Mouse (Mus musculus) gastrocnemius, adult 18-20 months (tissue): ENCODE data around the gene Ghsr. TPM values are rescaled to one million over a fixed set of nuclear protein-coding genes. Genes with fewer than 3 reads are reported as not detected.
A peak's percentile ranks its signal among the peaks of the same experiment; 100 is the strongest.
"Not testable (repeated sequence)": the region's sequence is repeated elsewhere in the genome, so short reads cannot be mapped to it uniquely, and the experiment has no call there.

Experiments
- DNase-seq: peaks from one replicate; pipeline ENCODE4 v3.0.0; 2021; ENCODE audit warnings: low spot score
- long read RNA-seq, 2 experiments: library from polyadenylated mRNA; stranded (forward); transcript quantifications; one replicate each; pipeline ENCODE4 v2.0.0; 2021
- total RNA-seq, 2 experiments: library from RNA; stranded (reverse); gene quantifications; 2 replicates each; pipeline ENCODE4 v1.2.3; 2021

Ghsr gene
- total RNA-seq = not detected
- long read RNA-seq, experiment 1 = 0 reads
- long read RNA-seq, experiment 2 = 0 reads

DNA sequence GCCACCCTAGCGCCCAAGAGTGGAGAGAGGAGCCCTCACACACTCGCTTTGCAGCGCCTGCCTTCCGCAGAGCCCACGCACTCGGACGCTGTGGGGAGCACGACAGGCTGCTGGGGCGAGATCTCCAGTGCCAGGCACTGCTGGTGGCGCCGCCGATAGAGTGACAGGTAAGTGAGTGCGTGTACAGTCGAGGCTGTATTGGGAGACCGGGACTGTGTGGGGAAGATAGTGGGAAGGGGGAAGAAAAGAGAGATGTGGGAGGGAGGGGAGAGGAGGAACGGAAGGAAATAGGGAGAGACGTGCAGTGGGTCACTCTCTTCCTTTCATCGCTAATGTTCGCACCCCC, at the start of gene Ghsr:
TSS of gene Ghsr (plus strand) at position 76 of the 346 bp plus-strand sequence.
- no peak for DNase-seq

DNA sequence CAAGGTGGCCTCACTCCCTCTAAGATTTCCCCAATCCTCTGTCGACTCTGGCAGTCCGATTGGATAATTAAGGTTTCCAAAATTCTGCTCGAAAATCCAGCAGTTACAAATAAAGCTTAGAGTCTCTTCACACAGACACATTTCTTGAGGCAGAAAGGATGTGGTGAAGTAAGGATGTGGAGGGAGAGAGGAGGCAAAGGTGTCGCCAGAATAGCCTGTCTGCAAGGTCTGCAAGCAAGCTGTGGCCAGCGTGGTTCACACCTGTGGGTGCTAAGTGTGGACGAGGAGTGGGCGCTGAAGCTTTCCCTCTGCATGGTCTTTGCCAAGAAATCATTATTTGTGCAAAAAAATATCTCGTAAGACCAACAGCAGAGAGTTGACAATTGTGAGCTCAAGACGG, 48.6 kb upstream of the Ghsr start:
- DNase-seq = no peak

DNA sequence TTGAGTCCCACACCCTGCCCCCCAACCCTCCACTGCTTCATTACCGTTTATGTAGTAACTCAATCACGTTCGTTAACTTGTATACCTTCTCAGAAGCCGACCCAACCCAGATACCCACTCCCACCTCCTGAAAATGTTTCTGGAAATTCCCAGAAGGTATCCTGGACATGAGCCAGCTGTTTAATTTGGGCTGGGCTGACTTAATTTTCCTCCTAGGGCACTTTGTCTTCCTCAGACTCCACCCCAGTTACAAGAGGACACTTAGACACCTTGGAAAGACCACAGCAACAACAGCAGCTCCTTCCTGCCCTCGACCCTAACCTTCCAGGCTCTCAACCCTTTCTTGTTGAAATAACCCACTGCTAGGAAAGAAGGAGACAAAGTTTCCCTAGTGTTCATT, 47.6 kb upstream of the Ghsr start:
- no peak for DNase-seq

DNA sequence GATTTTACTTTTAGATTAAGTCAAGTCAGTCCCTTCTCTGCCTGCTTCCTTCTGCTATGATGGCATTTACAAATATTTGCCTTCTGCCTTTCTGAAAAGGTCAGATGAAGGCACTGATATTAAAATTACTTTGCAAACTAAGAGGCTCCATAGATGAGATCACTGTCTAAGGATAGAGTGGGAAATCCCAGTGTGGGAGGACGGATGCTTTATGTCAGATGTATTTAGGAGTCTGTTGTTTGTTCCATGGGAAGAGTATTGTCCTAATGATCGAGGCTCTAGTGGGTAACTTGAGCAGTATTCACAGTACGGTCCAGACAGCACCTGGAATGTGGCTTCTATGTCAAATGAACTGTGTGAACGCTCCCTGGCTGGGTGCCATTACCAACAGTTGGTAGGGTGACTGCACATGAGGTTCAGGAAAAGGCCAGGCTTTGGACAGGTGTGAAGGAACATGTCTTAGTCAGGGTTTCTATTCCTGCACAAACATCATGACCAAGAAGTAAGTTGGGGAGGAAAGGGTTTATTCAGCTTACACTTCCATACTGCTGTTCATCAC, 44.4 kb upstream of the Ghsr start:
- DNase-seq = no peak

DNA sequence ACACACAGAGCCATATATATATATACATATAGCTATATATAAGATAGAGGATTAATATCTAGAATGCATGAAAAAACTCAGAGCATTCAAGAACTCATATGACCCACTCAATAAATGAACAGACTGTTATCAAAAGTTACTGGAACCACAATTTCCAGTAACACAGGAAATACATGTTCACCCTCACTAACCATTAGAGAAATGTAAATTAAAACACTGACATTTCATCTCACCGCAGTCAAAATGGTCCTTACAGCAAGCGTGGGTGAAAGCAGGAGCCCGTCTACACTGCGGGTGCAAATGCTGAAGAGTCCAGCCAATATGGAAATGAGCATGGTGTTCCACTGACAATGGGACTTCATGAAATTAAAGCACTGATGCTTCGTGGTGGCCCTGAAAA, 40.4 kb upstream of the Ghsr start:
- DNase-seq = no peak

DNA sequence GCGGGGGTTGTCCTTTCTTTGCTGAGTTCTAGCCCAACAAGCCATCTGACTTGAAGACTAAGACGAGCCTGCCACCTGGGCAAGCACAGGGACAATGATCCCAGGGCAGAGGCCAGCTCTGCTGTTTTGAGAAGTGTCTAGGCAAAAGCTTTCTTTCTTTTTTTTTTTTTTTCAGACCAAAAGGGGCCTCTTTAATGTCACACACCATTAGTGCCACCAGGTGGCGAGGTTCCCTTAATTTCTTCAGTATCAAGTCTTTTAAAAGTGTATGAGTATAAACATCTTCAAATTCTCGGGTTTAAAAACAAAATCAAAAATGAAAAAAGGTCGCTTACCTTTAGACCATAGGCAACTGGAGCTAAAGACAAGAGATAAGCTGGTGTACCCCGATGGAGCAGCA, 32.7 kb upstream of the Ghsr start:
- DNase-seq = peak; percentile 30

DNA sequence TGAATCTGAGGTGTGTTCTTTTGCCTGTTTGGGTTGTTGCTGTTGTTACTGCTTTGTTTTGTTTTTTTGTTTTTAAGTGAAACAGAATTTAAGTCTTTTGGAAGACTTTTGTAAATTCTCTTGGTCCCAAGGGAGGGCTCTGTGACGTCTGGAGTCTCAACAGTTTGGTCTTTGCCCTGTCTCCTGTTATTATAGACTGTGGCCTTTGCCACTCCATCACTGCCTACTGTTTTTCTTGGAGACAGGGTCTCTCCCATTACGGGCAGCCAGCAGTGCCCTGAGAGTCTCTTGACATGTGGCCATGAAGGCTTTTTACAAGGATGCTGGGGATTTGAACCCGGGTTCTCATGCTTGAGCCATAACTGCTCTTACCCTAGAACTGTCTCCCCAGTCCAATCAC, 32.3 kb upstream of the Ghsr start:
- DNase-seq = no peak

DNA sequence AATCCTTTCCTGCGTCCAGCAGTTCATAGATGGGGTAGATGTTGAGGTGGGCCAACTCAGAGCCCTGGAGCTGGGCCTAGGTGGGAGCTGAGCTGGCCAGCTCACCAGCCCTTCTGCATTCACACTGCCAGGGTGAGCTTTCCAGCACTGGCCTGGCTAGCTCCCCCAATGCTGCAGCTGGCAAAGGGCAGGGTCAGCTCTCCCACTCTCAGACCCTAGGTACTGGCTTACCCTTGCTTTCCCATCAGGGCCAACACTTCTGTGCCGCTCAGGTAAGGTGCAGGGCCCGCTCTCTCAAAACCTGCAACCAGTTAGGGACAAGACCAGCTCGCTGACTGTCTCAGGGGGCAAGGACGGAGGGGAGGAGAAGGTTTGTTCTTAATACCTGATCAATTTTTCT, 30.4 kb upstream of the Ghsr start:
- no peak for DNase-seq

DNA sequence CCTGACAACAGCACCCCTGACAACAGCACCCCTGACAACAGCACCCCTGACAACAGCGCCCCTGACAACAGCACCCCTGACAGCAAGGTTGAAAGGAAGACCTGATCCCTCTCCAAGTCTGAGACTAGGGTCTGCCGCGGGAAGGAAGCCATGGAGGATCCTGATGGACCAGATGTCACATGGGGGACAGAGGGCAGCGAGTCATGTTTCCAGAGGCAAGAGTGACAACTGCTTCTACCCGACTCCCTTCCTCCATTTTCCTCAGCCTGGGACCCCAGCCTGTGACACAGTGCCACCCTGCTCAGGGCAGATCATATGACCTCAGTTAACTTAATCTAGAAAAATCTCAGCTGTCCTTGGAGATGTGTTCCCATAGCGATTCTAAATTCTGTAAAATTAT, 28.7 kb upstream of the Ghsr start:
- DNase-seq = no peak

DNA sequence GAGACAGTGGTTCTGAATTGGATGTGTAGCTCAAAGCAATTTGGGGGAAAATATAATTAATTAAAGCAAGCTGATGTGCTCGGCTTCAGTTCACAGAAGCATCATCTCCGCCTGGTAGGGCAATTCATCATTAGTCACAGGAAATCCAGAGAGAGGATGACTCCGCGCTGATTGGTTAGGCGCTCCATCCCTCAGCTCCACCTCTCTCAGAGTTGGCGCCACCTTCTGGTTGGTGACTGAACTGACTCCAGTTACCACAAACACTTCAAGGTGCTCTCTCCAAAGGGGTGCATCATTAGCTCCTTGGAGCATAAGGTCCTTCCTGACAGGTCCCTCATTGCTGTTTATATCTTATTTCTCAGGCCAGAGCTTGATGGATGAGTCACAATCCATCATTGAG, 25.6 kb upstream of the Ghsr start:
- peak; percentile 51 for DNase-seq

DNA sequence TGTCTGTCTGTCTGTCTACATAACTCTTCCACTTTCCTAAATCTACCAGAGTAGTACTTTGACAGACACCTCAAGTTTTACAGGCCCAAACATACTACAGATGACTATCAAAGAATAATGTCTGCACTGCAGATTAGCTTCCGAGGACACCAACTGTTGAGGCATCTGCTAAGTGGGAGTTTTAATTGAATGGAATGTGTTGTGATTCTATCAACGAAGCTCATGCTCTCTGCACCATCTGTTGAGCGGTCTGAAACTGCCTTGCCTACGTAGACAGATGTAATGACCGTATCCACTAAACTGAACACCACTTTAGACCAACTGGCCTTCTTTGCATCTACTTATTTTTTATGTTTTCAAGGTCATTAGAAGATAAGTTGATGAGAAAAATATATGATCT, 22.7 kb upstream of the Ghsr start:
- no peak for DNase-seq

DNA sequence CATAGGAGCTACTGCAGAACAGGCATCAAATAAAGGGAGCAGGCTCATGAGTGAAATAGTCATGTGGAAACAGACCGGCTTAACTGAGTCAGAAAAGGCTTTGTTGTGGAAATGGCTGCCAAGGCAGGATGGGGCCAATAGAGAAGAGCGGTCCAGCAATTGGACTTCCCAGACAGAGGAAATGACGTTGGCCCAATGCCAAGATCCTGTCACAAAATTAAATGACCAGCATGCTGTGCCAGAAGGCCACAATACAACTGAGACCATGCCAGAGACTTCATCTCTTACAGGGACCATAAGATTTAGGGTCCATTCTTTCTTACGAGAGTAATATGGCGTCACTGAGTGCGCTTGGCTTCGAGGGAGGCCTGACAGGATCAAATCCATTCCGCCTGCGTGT, 20.0 kb upstream of the Ghsr start:
- DNase-seq = no peak

DNA sequence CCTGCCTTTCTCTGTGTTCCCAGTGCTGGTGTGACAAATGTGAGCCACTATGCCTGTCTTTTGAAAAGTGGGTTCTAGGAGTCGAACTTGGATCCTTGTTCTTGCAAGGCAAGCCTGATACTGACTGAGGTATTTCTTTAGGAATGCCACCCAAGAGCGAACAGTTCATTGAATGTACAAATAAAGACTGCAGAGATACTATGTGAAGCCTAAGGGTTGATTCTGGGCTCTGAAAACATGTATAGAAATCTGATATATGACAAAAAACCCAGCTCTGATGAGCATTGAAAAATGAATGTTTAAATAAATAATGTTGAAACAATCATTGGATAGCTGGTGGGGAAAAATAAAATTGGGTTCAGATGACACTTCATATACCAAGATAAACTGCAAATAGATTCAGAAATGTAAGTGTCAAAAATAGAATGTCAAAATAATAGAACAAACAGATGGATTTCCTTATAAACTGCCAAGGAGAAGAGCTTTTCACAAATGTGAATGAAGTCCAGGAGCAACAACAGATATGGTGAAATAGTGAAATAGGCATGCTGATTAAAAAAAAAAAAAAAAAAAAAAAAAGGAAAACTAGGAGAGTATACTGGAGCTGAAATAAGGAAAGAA, 11.9 kb upstream of the Ghsr start:
- DNase-seq = no peak

DNA sequence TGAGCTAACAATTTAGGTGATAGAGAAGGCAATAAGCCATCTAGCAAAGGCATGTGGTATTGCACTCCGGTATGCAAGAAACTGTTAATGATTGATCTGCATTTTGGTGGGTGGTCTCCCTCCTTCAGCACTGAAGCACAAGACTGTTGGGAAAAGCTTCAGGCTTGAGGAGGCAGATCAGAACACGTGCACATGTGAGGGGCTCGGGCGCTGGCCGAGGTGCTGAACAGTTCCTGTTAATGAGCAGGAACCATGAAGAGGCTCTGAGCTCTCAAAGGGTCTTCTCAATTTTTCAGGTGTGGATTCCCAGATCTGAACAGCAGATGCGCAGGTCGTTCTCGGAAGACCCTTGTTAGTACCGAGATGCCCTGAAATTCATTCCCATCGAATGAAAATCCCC, 1.0 kb upstream of the Ghsr start:
- DNase-seq = no peak

DNA sequence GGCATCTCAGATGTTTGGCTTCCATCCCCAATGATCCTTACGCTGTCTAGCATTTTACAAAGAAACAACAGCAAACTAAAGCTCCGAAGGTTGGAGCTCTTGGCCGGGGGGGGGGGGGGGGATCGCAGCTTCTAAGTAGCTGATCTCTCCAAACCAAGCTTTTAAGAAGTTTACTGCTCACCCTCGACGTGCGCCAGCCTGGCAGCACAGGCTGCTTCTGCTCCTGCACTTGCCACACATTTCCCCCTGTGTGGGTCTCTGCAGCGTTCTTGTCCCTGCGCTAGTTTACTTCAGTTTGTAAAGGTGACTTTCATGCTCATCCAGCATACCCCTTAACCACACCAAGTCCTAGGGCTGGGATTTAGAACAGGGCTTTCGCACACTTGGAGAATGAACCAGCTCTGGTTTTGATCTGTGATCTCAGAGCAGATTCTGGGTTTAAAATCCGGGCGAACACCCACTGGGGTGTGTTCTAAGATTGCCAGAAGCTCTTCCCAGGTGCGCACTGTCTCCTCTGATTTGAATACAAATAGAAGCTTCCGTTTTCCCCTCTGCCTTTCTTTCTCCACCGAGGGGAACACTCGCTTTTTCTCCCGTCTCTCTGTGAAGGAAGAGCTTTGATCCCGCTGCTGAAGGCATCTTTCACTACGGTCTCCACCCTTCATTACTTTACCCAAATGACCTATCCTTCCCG, 422 bp upstream of the Ghsr start:
- no peak for DNase-seq

DNA sequence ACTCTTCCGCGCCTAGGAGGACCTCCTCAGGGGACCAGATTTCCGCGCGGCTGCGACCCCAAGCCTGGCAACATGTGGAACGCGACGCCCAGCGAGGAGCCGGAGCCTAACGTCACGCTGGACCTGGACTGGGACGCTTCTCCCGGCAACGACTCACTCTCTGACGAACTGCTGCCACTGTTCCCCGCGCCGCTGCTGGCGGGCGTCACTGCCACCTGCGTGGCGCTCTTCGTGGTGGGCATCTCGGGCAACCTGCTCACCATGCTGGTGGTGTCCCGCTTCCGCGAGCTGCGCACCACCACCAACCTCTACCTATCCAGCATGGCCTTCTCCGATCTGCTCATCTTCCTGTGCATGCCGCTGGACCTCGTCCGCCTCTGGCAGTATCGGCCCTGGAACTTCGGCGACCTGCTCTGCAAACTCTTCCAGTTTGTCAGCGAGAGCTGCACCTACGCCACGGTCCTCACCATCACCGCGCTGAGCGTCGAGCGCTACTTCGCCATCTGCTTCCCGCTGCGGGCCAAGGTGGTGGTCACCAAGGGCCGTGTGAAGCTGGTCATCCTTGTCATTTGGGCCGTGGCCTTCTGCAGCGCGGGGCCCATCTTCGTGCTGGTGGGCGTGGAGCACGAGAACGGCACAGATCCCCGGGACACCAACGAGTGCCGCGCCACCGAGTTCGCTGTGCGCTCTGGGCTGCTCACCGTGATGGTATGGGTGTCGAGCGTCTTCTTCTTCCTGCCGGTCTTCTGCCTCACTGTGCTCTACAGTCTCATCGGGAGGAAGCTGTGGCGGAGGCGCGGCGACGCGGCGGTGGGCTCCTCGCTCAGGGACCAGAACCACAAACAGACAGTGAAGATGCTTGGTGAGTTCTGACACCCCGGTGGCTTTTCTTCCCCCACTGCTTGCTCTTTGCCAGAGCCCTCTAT, 837 bp downstream of the Ghsr start:
- no peak for DNase-seq

DNA sequence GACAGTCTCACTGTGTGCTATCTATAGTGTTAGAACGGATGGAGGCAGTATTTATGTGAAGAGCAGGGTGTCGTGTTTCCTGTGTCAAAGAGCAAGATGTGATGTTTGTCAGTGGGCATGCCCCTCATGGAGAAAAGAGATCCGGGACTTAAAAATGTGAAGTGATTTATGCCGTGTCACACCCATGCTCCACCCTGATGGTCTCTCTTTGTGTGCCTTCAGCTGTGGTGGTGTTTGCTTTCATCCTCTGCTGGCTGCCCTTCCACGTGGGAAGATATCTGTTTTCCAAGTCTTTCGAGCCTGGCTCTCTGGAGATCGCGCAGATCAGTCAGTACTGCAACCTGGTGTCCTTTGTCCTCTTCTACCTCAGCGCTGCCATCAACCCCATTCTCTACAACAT, 3.2 kb downstream of the Ghsr start:
- no peak for DNase-seq

DNA sequence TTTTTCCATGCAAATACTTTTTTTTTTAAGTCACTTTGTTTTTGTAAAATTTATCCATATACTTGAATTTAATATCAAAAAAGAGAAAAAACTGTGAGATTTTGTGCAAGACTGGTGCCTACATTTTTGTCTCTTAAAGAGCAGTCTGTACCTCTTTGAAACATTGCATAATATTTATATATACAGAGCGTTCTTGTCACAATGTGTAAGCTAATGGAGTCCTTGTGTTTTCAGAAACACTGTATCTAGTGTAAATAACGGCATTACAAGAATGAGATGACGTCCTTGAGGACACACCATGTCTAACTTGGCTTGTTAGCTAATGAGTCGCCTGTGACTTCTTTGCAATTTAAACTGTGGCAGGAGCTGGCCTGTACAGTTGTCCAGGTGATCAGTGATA, 6.8 kb downstream of the Ghsr start:
- no peak for DNase-seq

DNA sequence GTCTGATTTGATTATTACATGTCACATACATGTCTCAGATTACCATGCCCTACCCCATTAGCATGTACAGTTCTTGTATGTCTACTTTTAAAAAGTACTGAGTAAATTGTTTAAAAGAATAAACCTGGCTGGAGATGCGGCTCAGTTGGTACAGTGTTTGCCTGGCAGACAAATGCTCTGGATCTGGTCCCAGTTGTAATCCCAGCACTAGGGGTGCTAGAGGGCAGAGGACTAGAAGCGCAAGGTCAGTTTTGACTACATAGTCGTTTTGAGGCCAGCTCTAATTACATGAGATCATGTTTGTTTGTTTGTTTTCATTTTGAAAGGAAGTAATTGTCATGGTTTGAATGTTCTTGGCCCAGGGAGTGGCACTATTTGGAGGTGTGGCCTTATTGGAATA, 13.7 kb downstream of the Ghsr start:
- DNase-seq = no peak

DNA sequence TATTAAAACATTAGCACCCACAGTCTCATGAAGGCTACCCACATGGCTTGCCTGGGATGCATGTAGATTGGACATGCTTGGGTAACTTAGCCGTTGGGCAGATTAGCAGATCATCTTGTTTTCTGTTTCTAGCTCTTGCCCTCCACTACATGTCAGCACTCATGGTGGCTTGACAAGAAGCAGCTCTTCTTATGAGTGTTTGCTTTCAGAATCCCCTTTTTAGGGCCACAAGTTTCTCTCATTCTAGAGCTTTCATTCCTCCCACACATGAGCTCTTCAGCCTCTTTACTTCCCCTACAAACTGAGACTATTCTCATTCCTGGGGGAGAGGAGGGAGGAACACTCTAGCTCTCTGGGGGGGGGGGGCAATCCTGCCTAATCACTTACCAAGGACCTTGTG, 18.8 kb downstream of the Ghsr start:
- DNase-seq = no peak

DNA sequence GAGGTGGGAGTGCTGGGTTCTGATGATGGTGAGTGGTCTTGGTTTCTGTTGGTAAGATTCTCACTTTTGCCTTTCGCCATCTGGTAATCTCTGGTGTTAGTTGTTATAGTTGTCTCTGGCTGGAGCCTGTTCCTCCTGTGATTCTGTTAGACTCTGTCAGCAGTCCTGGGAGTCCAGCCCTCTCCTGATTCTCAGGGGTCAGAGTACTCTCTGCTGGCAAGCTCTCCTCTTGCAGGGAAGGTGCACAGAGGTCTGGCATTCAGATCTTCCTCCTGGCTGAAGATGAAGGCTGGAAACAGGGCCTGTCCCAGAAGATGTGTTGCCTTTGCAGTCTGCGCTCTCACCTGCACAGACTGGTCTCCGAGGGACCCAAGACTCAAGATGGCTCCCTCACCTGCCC, 29.8 kb downstream of the Ghsr start:
- not testable (repeated sequence) for DNase-seq

DNA sequence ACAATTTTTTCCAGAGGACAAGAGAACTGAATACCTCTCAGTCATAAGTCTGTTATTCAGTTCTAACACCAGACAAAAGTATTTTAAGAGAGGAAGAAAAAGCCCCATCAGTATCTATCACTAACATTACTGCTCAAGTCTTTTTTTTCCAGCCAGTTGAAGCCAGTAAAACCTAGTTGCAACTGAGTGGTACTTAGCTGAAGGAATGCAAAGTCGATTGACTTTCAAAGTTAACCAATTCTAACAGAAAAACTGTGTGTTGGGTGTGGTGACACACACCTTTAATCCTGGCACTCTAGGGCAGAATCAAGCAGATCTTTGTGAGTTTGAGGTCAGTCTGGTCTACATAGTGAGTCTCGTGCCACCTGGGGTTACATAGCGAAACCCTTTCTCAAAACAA, 35.3 kb downstream of the Ghsr start:
- no peak for DNase-seq
